Mouse (Mus musculus) cerebellum, adult 18-20 months (tissue): ENCODE measurements around the gene Ccdc30.
"Not testable (repeated sequence)": the region's sequence is repeated elsewhere in the genome, so short reads cannot be mapped to it uniquely, and the experiment has no call there.

ENCODE experiments used
- DNase-seq, 2 experiments: peaks; one replicate each; pipeline ENCODE4 v3.0.0; 2021

Gene Ccdc30

GRCm38 (mm10) chr4:119300761-119301160 is 114.6 kb downstream of the Ccdc30 start:
- DNase-seq: no peak

DNA sequence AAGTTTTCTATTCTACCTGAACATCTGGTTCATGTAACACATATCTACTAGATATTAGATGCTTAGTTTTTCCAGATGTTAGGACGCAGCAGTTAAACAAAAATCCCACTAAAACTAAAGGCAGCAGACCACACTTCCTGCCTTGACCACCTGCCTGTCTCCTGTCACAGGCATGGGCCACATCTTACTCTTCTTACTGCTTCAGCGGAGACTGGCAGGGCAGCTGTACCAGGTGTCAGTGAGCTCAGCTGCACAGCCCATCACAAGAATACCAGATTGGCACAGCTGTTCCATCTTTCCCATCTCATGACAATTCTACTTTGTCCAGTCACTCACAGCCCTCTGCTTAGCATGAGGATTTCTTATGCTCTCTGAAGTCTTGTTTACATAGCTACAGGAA is 118.0 kb downstream of the Ccdc30 start:
- DNase-seq: no peak

- DNase-seq: peak in 1 of 2 experiments; percentile 19
These were observed 120.2 kb downstream of the Ccdc30 start for GRCm38 (mm10) chr4:119295134-119295453.

DNA sequence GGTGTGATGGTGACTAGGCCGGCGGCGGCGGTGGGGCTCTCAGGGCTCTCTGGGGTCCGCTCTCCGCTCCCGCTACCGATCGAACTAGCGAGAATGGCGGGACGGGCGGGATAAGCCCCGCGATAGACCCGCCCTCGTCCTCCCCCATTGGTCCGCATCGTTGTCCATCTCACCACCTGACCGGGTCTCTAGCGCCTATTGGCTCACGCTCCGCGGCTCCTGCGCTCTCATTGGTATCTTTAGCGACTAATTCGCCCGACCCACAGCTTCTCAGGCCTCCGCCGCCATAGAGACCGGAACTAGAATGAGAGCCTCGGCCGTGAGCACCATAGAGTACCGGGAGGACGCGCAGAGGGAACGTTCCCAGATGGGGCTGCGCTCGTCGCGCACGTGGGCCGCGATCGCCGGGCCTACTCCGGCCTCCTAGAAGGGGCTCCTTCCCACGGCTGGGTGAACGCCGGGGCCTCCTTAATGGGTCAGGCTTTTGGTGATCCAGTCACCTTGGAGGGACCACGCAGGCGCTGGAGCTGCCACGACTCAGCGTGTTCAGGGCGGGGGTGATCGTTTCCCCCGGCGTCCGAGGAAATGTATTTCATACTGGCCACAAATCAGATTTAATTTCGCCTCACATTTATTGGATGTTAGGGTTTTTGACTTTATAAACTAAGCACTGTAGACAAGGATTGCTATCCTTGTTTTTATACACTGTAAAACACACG is 120.7 kb downstream of the Ccdc30 start, which contains the start of gene Ybx1:
Gene Ybx1, minus strand, starts transcription at position 190 of the 719 bp plus-strand sequence.
- DNase-seq: peak; percentile 99 to 100

GRCm38 (mm10) chr4:119293574-119294258 is 121.6 kb downstream of the Ccdc30 start:
- peak in 1 of 2 experiments; percentile 10 for DNase-seq

- DNase-seq: peak; percentile 20 to 28
These were observed 122.3 kb downstream of the Ccdc30 start for GRCm38 (mm10) chr4:119292771-119293573.

DNA sequence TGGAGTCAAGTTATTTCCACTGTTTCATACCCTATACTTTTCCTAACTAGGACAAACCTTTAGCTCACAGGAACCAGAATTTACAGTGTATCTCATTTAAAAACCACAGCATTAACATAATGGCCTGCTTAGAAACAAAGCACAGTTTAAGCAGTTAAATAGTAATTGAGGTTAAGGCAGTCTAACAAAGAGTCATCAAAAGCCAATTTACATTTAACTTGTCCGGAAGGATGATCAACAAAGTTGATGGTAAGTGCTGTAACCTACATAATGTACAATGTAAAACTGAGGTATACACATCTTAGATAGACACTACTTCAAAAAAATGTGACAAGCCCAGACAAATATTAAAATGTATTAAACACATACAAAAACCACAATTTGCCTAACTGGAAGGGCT is 123.4 kb downstream of the Ccdc30 start:
- DNase-seq: no peak

GRCm38 (mm10) chr4:119285336-119285735 is 130.0 kb downstream of the Ccdc30 start:
- DNase-seq: no peak

DNA sequence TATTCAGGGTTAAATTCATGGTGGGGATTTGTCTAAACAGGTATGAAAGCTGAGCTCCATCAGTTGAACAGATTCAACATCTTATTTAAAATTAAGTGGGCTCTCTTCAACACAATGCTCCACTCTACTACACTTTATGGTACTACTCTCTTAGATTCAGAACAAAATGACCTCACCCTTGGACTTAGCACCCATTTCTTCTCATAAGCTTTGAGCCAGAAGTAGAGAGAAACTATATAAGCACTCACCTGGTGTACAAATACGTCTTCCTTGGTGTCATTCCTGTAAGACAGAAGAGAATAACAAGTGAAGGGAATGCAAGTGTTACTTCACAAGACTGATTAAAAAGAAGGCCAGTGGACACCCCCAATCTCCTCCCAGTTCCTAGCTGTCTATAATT is 130.5 kb downstream of the Ccdc30 start:
- DNase-seq: no peak

DNA sequence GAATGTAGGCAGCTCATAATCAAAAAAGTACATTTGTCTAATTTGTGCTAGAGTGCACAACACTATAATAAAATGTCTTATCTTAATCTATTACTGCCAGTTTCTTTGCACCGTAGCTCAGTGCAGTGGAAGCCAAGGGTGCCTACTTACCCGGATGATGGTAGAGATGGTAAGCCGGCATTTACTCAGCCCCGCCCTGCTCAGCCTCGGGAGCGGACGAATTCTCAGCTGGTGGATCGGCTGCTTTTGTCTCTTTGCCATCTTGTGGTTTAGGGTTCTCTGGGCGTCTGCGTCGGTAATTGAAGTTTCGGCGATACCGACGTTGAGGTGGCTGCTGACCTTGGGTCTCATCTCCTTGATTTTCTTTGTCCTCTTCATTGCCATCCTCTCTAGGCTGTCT is 136.5 kb downstream of the Ccdc30 start:
- DNase-seq: not testable (repeated sequence)

DNA sequence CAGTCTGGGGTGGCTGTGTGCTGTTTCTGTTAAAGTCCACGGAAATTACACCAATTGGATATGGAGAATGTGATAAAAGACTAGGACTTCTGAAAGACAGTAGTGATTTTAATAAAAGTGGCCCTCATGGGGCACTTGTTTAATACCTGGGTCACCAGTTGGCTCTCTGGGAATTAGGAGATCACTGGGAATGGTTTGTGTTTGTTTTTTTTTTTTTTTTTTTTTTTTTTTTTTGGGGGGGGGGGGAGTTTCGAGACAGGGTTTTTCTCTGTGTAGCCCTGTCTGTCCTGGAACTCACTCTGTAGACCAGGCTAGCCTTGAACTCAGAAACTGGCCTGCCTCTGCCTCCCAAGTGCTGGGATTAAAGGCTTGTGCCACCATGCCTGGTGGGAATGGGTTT is 139.6 kb downstream of the Ccdc30 start:
- DNase-seq: no peak

GRCm38 (mm10) chr4:119275226-119275625 is 140.1 kb downstream of the Ccdc30 start:
- DNase-seq: no peak

DNA sequence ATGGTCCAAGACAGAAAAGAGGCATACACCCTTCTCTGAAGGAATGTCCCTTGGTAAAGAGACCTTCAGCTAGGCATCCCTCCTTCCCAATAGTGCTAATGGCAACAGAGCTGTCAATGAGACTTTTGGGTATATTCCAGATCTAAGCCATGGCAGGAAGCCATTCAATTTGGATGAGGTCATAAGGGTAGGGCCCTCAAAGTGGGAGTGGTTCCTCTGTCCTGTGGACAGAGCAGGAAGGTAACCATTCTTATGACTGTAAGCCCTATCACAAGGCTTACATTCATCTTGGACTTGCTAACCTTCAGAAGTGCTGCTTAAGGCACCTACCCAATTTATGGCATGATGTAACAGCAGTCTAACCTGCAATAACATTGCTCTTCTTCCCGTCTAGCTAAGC is 140.7 kb downstream of the Ccdc30 start:
- no peak for DNase-seq
